Mouse (Mus musculus) lung, postnatal 0 days (tissue): ENCODE data around the gene Klf12. TPM values are rescaled to one million over a fixed set of nuclear protein-coding genes. Genes with fewer than 3 reads are reported as not detected.
A peak's percentile ranks its signal among the peaks of the same experiment; 100 is the strongest.

ENCODE experiments used
- ATAC-seq: fragments of 200-750 bp; cut with Nextera tagmentation; 2 replicates; pipeline ENCODE4 v1.8.0; 2017; ENCODE audit warnings: moderate library complexity
- DNase-seq: peaks from one replicate; pipeline ENCODE4 v3.0.0-alpha.2; 2016; ENCODE audit warnings: low spot score
- H3K27ac ChIP-seq: fragments of 300-500 bp; sonication (generic); 2 replicates; pipeline ENCODE4 v1.5.1; 2014; ENCODE audit warnings: antibody characterized with exemption, mild to moderate bottlenecking, low read length, mixed read lengths
- H3K27me3 ChIP-seq: fragments of 300-500 bp; sonication (generic); replicated peaks from 2 replicates; pipeline ENCODE4 v1.6.1; 2014; ENCODE audit warnings: low read length, mixed read lengths; ENCODE audit not compliant: insufficient read depth
- H3K36me3 ChIP-seq: fragments of 300-500 bp; sonication (generic); 2 replicates; pipeline ENCODE4 v1.6.1; 2014; ENCODE audit warnings: low read length, mixed read lengths; ENCODE audit not compliant: insufficient read depth
- H3K4me1 ChIP-seq: fragments of 300-500 bp; sonication (generic); 2 replicates; pipeline ENCODE4 v1.6.1; 2014; ENCODE audit warnings: antibody characterized with exemption, low read depth, low read length, mixed read lengths; ENCODE audit not compliant: insufficient read depth
- H3K4me2 ChIP-seq: fragments of 300-500 bp; sonication (generic); replicated peaks from 2 replicates; pipeline ENCODE4 v1.6.1; 2014; ENCODE audit warnings: low read depth, mild to moderate bottlenecking, low read length, moderate library complexity, mixed read lengths
- H3K4me3 ChIP-seq: fragments of 300-500 bp; sonication (generic); 2 replicates; pipeline ENCODE4 v1.5.1; 2014; ENCODE audit warnings: low read depth, low read length
- H3K9ac ChIP-seq: fragments of 300-500 bp; sonication (generic); replicated peaks from 2 replicates; pipeline ENCODE4 v1.6.1; 2014; ENCODE audit warnings: low read depth, mild to moderate bottlenecking
- H3K9me3 ChIP-seq: fragments of 300-500 bp; sonication (generic); 2 replicates; pipeline ENCODE4 v1.6.1; 2016; ENCODE audit warnings: low read length, mixed read lengths
- CTCF ChIP-seq: IDR thresholded peaks from 2 replicates; pipeline ENCODE4 v1.5.1; 2016; ENCODE audit warnings: antibody characterized with exemption, mild to moderate bottlenecking
- EP300 ChIP-seq: IDR thresholded peaks from 2 replicates; pipeline ENCODE4 v1.6.1; 2016; ENCODE audit warnings: antibody characterized with exemption, mild to moderate bottlenecking, control low read depth
- WGBS: fragments of 180-500 bp; shearing (Covaris S2); extraction: QIAGEN DNeasy Blood & Tissue Kit; methylation state at CpG from one replicate; pipeline ENCODE4 v1.1.7; 2014; 5-methylcytosine and 5-hydroxymethylcytosine counted together
- polyA plus RNA-seq: library from polyadenylated mRNA; unstranded; fragments of >200 nt; fragmentation: Nextera tagmentation; extraction: Ambion mirVana; gene quantifications from 2 replicates; pipeline ENCODE4 v1.2.1, GENCODE M21; 2015

The Klf12 gene
- polyA plus RNA-seq, 1 experiment from 2014 or later = 5.2 TPM

DNA sequence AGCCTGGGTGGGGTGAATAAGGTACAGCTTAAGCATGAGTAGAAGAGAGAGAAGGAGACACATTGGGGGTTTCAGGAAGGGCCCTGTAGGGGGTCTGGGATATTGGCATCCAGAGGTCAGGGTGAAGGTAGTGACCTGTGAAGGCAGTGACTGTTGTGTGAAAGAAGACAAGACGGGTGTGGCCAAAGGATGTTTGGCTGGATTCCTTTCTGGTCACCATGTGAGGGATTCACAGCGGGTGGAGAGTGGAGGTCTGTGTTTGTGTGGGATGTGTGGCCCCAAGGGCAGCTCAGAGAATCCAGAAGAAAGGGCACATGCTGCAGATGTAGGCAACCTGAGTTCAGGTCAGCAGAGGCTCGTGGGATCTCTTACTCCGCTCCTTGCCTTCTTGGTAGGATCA is 29.6 kb upstream of the Klf12 start:
- H3K36me3 ChIP-seq = no peaks in the 10 kb centered on the region
- no peaks in the 10 kb centered on the region for H3K4me1 ChIP-seq
- H3K9ac ChIP-seq = no peak overlapping the region
- no peak for ATAC-seq
- no peak overlapping the region for H3K27ac ChIP-seq
- 78% methylated on average over 4 of the region's 4 CpGs for WGBS
- H3K27me3 ChIP-seq = no peaks in the 10 kb centered on the region
- H3K9me3 ChIP-seq = no peaks in the 10 kb centered on the region
- TF ChIP-seq CTCF (no peak), EP300 (no peak)
- H3K4me3 ChIP-seq = no peak overlapping the region
- no peak for DNase-seq
- no peak overlapping the region for H3K4me2 ChIP-seq

DNA sequence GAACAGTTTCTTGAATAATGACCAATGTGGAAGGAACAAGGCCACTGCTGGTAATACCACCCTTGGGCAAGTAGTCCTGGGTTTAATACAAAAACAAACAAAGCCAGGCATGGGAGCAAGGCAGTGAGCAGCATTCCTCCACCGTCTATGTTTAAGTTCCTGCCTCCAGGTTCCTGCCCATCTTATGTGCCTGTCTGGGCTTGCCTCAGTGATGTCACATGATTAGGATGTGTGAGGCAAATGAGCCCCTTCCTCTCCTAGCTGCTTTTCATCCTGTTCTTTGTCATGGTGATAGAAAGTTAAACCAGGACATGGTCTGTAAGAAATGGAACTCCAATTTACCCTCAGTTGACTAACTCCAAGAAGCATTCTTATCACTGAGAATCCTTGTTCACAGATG is 16.4 kb upstream of the Klf12 start:
- H3K27me3 ChIP-seq = no peaks in the 10 kb centered on the region
- H3K27ac ChIP-seq = no peak overlapping the region
- ATAC-seq (no peak), DNase-seq (no peak)
- H3K4me2 ChIP-seq = no peak overlapping the region
- H3K36me3 ChIP-seq = no peaks in the 10 kb centered on the region
- H3K9ac ChIP-seq = no peak overlapping the region
- no peaks in the 10 kb centered on the region for H3K9me3 ChIP-seq
- no peak overlapping the region for H3K4me3 ChIP-seq
- TF ChIP-seq CTCF (no peak), EP300 (no peak)
- WGBS = 57% methylated on average over 1 of the region's 1 CpGs
- H3K4me1 ChIP-seq = no peaks in the 10 kb centered on the region

DNA sequence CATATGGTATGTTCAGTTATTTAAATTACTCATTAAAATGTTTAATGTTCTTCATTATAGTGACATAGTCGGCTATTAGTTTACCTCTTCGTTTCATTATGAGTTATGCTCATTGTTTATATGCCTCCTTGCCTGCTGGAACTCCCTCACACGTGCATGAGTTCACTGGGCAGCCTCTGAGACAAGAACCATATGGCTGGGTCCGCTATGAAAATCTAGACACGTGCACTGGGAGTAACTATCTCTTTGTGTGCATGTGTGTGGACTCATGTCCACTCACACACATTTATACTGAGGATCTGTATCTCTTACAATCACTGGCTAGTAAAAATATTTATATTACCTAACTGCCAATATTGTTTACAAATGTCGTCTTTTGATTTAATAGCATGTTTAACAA is 14.4 kb upstream of the Klf12 start:
- WGBS = 41% methylated on average over 6 of the region's 6 CpGs

DNA sequence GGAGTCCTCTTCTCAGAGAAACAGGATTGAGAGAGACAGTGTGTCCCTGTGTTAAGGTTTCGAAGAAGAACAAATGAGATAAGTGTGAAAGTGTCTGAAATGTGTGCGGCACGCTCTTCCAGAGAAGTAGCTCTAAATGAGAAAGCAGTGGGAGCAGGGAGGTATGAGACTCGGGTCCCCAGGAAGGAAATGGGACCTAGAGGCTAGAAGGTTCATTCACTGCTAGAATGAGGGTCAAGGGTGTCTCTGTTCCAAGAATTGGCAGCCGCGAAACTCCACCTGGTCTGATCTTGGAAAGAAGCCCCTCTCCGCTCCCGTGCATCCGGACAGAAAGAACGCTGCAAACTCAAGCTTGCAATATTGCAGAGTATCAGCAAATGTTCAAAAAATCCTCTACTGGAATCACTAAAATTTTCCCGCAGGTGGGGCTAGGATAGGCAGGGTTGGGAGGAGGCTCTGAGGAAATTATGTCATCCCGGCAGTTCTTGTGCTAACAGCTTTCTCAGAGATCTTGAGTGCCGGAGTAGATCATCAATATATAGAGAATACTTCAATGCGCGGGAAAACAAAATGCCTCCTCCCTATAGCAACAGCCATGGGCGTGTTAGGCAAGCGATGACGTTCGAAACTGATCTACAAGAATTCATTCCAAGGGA is 2.2 kb upstream of the Klf12 start:
- peak; percentile 20 for DNase-seq
- WGBS = 8% methylated on average over 19 of the region's 19 CpGs
- no peaks in the 10 kb centered on the region for H3K9me3 ChIP-seq
- no peak for ATAC-seq
- H3K4me1 ChIP-seq = peaks cover 5% of the 10 kb centered on the region
- peak overlapping the region; percentile 62 for H3K4me3 ChIP-seq
- H3K36me3 ChIP-seq = no peaks in the 10 kb centered on the region
- H3K27ac ChIP-seq = peak overlapping the region; percentile 69
- TF ChIP-seq CTCF = no peak
- TF ChIP-seq EP300 = no peak
- H3K4me2 ChIP-seq = peak overlapping the region; percentile 99
- no peaks in the 10 kb centered on the region for H3K27me3 ChIP-seq
- H3K9ac ChIP-seq = 0 out of 2 replicates have a peak overlapping the region, but pooled peaks have one; percentile 13

More for the DNA sequence above, 14.4 kb upstream of the Klf12 start:
- no peak for ATAC-seq
- no peaks in the 10 kb centered on the region for H3K4me1 ChIP-seq
- no peaks in the 10 kb centered on the region for H3K27me3 ChIP-seq
- H3K4me2 ChIP-seq = no peak overlapping the region
- no peak overlapping the region for H3K27ac ChIP-seq
- DNase-seq = no peak
- no peak overlapping the region for H3K4me3 ChIP-seq
- no peaks in the 10 kb centered on the region for H3K36me3 ChIP-seq
- no peak for TF ChIP-seq CTCF
- H3K9ac ChIP-seq = no peak overlapping the region
- H3K9me3 ChIP-seq = no peaks in the 10 kb centered on the region

DNA sequence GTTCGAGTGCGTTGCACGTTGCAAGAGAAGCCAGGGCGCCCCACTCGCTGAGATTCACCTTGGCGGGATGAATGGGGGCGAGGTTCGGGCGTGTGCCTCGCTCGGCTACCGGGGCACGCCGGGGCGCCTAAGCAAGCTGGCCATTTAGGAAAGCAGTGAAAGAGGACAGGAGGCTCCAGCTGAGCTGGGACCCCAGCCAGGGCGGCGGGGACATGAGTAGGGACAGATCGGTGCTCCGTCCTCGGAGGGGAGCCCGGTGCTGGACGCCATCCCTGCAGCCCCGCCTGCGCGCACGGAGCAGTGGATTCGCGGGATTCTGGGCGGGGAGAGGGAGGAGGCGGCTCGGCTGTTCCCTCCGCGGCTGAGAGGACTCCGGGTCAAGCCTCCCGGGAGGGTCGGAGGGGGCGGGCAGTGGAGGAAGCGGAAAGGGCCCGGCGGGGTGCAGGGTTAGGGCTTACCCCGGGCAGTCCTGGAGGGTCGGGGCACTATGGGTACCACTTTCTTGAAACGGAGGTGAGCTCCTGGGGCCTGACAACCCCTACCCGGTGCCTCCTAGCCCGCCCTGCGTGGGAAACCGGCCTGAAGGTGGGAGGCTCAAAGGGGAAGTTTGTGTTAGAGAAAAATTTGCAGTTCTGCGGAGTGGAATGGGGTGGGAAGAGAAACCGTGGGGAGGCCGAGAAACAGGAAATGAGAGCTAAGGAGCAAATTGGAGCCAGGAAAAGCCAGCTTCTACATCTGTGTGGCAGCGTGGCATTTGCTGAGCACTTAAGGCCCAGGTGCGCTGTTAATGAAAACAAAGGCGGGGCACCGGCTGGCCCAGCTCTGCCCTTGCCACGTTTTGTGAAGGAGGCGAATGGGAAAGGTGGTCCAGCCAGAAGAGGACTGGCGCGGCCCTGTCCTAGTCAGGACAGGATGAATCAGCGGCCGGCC is 1.4 kb upstream of the Klf12 start:
- WGBS = under 1% methylated on average over 52 of the region's 60 CpGs

DNA sequence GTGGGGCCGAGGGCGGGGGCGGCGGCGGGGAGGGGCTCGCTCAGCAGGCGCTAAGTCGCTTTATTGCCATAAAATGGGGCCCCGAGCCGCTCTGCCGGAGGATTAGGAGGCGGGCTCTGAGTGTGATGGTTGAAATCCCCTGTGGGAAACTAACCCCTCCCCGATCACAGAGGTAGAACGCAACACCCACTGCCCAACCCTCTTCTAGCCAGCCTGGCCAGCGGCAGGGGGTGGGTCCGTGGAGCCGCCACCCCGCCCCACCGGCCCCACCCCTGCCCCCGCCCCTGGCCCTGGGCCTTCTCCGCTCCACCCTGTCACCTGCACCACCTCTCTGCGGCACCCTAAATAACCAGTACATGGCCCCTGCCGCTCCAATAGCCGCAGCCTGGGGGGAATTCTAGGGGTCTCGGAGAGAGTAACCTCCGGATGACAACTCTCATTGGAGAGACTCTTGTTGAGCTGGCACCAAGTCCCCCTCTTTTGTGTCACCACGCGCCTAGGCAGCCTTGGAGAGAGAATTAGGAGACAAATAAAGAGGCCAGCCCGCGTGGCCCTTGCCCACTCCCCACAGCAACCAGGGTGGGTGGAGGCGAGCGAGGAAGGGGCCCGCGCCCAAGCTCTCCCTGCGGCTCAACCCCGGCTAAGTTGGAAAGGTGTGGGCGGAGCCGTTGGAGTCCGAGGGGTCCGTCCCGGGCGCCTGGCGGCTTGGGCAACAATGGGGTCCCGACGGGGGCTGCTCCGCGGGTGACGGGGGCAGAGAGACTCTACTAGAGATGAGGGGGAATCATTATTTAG is 579 bp upstream of the Klf12 start:
- DNase-seq (peak; percentile 92), ATAC-seq (peak; percentile 83)
- Histone ChIP-seq H3K4me3 (peak overlapping the region; percentile 62), H3K4me2 (peak overlapping the region; percentile 99), H3K9ac (peak overlapping the region; percentile 39; the same call in 1 of the 2 replicates), H3K36me3 (no peaks in the 10 kb centered on the region), H3K9me3 (no peaks in the 10 kb centered on the region), H3K27me3 (no peaks in the 10 kb centered on the region), H3K27ac (peak overlapping the region; percentile 69), H3K4me1 (peaks cover 5% of the 10 kb centered on the region)
- TF ChIP-seq CTCF (no peak), EP300 (no peak)
- WGBS = under 1% methylated on average over 44 of the region's 48 CpGs

More for the DNA sequence above, 1.4 kb upstream of the Klf12 start:
- Histone ChIP-seq H3K4me1 (peaks cover 5% of the 10 kb centered on the region), H3K27me3 (no peaks in the 10 kb centered on the region), H3K27ac (peak overlapping the region; percentile 69), H3K9ac (peak overlapping the region; percentile 32; the same call in 1 of the 2 replicates), H3K4me2 (peak overlapping the region; percentile 99), H3K36me3 (no peaks in the 10 kb centered on the region), H3K9me3 (no peaks in the 10 kb centered on the region), H3K4me3 (peak overlapping the region; percentile 62)
- peak; percentile 77 for DNase-seq
- TF ChIP-seq EP300 (no peak), CTCF (no peak)
- peak; percentile 63 for ATAC-seq
